Mouse (Mus musculus): Measurements from ENCODE around the gene Meiob.
A peak's percentile ranks its signal among the peaks of the same experiment; 100 is the strongest.

Gene Meiob

GRCm38 (mm10) chr17:24803952-24804951 is at the start of gene Meiob:
TSS of gene Meiob (plus strand) at chr17:24804289.
- peak; percentile 14 for DNase-seq (ENCODE audit: low spot score)

GRCm38 (mm10) chr17:24757394-24757793 is 46.7 kb upstream of the Meiob start:
- DNase-seq (ENCODE audit: low spot score), result no peak

- DNase-seq (ENCODE audit: low spot score), result no peak
Observed at GRCm38 (mm10) chr17:24761121-24761520, 43.0 kb upstream of the Meiob start.

DNA sequence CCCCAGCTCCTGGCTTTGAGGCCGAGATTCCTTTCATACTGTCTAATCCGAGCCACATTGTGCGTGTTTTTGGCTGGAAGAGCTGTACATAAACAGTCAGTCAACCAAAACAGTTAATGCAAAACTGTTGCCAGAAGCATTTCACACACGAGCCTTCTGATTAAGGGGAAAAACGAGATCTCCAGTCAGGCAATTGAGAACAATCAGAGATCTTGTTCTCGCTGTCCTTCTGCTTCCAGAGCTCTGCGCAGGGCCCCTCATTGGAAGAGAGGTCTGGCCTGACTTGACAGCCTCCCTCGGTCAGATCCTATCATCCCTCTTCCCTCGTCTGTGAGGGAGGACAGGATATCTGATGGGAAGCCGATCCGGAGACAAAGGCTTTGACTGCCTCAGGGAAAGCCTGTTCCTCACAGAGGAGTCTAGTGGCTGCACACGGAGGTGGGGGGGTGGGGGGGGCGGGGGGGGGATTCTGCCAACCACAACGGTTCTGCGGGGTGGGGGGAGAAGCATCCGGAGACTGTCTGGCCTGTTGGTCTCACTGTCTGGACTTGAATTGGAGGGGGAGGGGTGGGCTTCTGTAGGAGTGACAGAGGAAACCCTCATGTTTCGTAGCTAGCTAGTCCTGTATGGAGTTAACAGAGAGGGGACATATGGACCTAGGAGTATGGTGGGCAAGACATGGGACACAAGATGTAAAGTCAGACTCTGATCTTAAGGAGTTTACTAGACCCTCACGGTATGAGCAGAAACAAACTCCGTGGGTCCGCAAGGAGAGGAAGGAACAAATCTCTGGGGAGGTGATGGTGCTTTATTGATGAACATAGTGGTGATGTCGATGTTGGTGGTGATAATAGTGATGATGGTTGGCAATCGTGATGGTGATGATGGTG is 38.8 kb upstream of the Meiob start:
- no peak for DNase-seq (ENCODE audit: low spot score)

- DNase-seq (ENCODE audit: low spot score), result no peak
Observed at GRCm38 (mm10) chr17:24766266-24766875, 37.7 kb upstream of the Meiob start.

DNA sequence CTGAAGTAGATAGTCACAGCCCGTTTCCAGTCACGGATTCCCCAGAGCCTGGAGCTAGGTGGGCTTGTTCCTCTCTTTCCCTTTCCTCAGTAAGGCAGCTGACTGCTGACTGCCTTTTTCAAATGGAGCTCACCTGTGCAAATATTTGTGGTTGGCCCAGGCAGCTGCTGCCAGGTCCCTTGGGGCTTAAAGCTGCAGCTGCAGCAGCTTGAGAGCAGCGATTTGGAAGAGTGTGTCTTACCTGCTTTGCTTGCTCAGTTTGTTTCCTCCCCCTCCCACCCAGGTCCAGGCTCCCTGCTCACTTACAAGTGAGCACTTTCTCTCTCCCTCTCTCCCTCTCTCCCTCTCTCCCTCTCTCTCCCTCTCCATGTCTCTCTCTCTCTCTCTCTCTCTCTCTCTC is 34.9 kb upstream of the Meiob start:
- no peak for DNase-seq (ENCODE audit: low spot score)

DNA sequence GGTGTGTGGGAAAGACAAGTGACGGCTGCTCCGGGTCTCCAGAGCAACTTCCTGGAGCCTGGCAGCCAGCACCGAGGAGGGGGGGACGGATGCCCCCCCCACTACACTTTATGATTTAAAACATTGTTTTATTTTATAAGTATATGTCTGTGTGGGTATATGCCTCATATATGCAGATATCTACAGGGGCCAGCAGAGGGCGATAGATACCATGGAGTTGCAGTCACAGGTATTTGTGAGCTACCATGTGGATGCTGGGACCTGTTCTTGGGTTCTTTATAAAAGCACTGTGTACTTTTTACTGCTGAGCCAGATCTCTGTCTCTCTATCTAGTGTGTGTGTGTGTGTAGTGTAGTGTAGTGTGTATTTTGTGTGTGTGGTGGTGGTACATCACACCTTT is 30.8 kb upstream of the Meiob start:
- no peak for DNase-seq (ENCODE audit: low spot score)

GRCm38 (mm10) chr17:24775173-24775572 is 28.9 kb upstream of the Meiob start:
- no peak for DNase-seq (ENCODE audit: low spot score)

DNA sequence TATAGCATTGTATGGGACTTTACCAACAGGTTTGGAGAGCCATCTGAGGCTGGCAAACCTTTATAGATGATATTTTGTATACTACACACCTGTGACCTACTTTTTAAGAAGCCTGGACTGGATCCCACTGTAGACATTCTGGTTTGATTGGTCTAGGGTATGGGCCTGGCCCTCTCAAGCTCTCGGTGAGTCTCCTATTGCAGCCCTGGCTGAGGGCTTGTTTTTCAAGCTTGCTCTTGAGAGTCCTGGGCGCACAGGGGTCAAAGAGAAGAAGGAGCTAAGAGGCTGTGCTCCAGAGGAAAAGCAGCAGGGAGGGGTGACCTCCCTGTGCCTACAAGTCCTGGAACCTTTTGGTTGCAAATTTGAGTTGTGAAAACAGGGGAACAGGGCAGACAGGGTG is 27.0 kb upstream of the Meiob start:
- no peak for DNase-seq (ENCODE audit: low spot score)

DNA sequence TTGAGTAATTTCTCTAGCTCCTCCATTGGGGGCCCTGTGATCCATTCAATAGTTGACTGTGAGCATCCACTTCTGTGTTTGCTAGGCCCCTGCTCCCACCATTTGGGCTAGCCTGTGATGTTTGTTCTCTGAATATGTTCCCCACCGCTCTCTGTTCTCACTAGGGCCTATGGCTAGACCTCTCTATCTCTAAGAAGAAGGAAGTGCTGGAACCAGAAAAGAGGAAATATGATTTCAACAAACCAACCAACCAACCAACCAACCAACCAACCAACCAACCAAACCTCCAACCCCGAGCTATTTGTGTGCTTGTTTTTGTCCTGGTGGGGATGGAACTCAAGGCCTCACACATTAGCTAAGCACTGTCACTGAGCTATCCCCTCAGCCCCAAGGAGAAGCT is 23.3 kb upstream of the Meiob start:
- no peak for DNase-seq (ENCODE audit: low spot score)

GRCm38 (mm10) chr17:24792190-24792589 is 11.9 kb upstream of the Meiob start:
- DNase-seq (ENCODE audit: low spot score), result no peak

DNA sequence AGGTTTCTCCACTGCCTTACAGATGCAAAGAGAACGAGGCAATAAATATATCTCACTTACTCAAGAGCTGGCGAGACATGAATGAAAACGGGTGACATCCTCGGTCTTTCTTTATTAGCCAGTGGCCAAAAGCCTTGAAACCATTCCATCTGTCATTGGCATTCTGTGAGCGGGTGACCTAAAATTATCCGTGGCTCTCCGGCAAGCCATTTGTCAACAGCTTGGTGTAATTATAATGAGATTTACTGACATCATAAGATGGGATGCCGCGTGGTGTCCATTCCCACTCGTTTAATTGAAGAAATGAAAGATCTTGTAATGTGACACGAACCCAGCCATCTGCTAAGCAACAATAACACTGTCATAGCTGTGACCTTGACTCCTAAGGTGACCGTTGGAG is 9.3 kb upstream of the Meiob start:
- DNase-seq (ENCODE audit: low spot score), result no peak

GRCm38 (mm10) chr17:24796969-24797368 is 7.1 kb upstream of the Meiob start:
- DNase-seq (ENCODE audit: low spot score), result no peak

DNA sequence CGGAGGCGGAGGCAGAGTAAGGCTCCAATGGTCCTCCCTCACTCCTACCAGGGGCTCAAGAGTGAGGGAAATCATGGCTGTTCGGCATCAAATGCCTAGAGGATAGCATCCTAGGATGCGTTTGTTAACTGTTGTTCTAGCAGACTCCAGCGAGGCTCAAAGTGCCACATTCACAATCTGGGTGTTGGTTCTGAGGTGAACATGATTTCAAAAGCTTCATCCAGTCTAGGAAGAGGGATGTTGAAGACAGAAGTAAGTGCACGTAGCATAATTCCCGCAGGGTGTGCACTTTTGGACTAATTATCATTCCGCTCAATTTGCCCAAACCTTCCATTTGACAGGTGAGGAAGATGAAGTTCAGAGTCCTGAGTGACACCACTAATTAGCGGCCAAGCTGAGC is 5.9 kb upstream of the Meiob start:
- DNase-seq (ENCODE audit: low spot score), result no peak

DNA sequence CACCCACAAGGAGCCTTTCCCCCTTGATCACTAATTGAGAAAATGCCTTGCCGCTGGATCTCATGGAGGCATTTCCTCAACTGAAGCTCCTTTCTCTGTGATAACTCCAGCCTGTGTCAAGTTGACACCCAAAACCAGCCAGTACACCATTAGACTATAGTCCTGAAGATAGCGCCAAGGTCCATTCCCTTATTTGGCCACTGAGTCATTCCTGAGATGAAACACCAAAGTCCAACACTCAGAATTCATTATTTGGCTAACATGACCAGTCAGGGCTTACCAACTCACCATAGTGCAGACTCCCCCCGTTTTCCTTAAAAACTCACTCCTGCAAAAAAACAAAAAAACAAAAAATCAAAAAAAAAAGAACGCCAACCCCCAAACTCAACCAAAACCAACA is 4.6 kb upstream of the Meiob start:
- DNase-seq (ENCODE audit: low spot score), result no peak

DNA sequence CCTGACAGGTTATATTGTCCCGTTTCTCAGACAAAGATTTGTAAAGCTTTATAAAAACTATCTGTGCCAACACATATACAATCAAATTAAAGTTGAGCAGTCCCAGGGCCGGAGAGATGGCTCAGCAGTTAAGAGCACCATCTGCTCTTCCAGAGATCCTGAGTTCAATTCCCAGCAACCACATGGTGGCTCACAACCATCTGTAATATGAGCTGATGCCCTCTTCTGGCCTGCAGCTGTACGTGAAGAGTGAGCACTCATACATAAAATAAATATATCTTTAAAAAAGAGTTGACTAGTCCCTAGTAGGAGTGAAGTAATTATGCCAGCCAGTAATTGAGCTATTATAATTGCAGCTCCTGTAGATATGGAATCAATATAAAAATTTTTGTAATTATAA is 3.6 kb upstream of the Meiob start:
- no peak for DNase-seq (ENCODE audit: low spot score)

- no peak for DNase-seq (ENCODE audit: low spot score)
Observed at GRCm38 (mm10) chr17:24811211-24811610, 7.1 kb downstream of the Meiob start.

DNA sequence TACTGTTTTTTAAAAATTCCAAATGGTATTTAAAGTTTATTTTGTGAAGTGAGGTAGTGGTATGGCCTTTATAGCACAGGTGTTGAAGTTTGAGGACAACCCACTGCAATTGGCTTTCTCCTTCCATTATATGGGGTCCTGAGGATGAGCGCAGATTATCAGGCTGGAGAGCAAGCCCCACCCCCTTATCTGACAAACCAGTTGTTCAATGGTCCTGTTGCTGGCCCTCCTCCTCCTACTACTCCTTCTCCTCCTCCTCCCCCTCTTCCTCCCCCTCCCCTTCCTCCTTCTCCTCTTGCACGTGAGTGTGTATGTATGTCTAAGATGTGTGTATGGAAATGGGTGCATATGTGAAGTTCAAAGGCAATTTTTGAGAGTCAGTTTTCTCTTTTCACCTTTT is 8.1 kb downstream of the Meiob start:
- DNase-seq (ENCODE audit: low spot score), result no peak

DNA sequence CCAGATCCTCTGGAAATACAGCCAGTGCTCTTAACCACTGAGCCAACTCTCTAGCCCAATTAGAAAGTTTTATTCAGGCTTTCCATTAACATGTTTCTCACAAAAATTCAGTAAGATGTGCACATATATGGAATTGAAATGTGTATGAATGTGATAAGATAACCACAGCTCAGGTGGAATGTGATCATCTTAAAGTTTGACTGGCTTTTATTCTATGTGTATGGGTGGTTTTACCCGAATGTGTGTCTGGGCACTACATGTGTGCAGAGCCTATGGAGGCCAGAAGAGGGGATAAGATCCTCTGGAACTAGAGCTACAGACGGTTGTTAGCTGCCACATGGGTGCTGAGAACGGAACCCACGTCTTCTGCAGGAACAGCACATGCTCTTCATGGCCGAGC is 11.2 kb downstream of the Meiob start:
- no peak for DNase-seq (ENCODE audit: low spot score)

GRCm38 (mm10) chr17:24817503-24817902 is 13.4 kb downstream of the Meiob start:
- no peak for DNase-seq (ENCODE audit: low spot score)

GRCm38 (mm10) chr17:24818172-24818571 is 14.1 kb downstream of the Meiob start:
- no peak for DNase-seq (ENCODE audit: low spot score)

GRCm38 (mm10) chr17:24819469-24819868 is 15.4 kb downstream of the Meiob start:
- DNase-seq (ENCODE audit: low spot score), result no peak

All from layer of hippocampus, adult 11-12 months (tissue).